24 mouse cellular contexts compared by ENCODE assay signal in genomic region chr2:19607852-19608251, GRCm38 (mm10). TPM values are rescaled to one million over a fixed set of nuclear protein-coding genes. Genes with fewer than 3 reads are reported as not detected.
DNase-seq lines count a peak whose midpoint lies in the region; ATAC-seq and TF ChIP-seq lines count a peak whose summit lies in the region.
"Had no signal": no experiment of that assay in that cellular context is flagged by ENCODE, and none has a peak within 500 bp of the region (broad histone marks: within the 10 kb centered on the region; RNA-seq: fewer than 3 reads in every experiment).

No protein-coding gene starts in this region.

- no peak for DNase-seq in forebrain, postnatal 0 days
- no peak for DNase-seq in forebrain, embryonic 11.5 days (ENCODE audit: low spot score)
- no peak for DNase-seq in heart, adult 2 months
- DNase-seq in heart, postnatal 36 days, result no peak
- DNase-seq in layer of hippocampus, adult 9-11 months, result peak; percentile 9
- no peak for DNase-seq in layer of hippocampus, adult 2 months (ENCODE audit: low spot score in 2 of 2)
- DNase-seq: adrenal gland, adult 8-10 months; adrenal gland, postnatal 36 days; B cell, adult 2 months; cerebellum, adult 11 months; cerebellum, adult 8-10 months; cerebellum, postnatal 14 days; gastrocnemius, postnatal 36 days; kidney, adult 8-10 months had no signal

- 45% methylated on average over 1 of the region's 1 CpGs for WGBS in forebrain, postnatal 0 days
- 66% methylated on average over 1 of the region's 1 CpGs for WGBS in forebrain, embryonic 11.5 days
- WGBS in heart, adult 2 months, result 63% methylated on average over 1 of the region's 1 CpGs
- 68% methylated on average over 1 of the region's 1 CpGs for WGBS in midbrain, embryonic 16.5 days

- TF ChIP-seq EP300 in heart, adult 2 months (IDR thresholded peaks at IDR 0.05; ENCODE audit: insufficient read depth, low read depth, low read length), result no peak

- no peak overlapping the region for H3K4me2 ChIP-seq in forebrain, postnatal 0 days (ENCODE audit: low read depth)
- H3K4me2 ChIP-seq in forebrain, embryonic 11.5 days (ENCODE audit: low read depth, low read length, severe bottlenecking), result no peak overlapping the region
- no peak overlapping the region for H3K4me2 ChIP-seq in midbrain, embryonic 16.5 days (ENCODE audit: low read length)
- H3K4me2 ChIP-seq: embryonic facial prominence, embryonic 12.5 days; forebrain, embryonic 12.5 days; hindbrain, embryonic 15.5 days had no signal

- H3K9me3 ChIP-seq in forebrain, postnatal 0 days (ENCODE audit: low read length), result no peaks in the 10 kb centered on the region
- H3K9me3 ChIP-seq in forebrain, embryonic 11.5 days (ENCODE audit: control insufficient read depth, low read length), result no peaks in the 10 kb centered on the region
- no peaks in the 10 kb centered on the region for H3K9me3 ChIP-seq in midbrain, embryonic 16.5 days (replicated peaks; ENCODE audit: control insufficient read depth, low read length, poor library complexity, severe bottlenecking)
- H3K9me3 ChIP-seq: embryonic facial prominence, embryonic 12.5 days; forebrain, embryonic 12.5 days; G1E; hindbrain, embryonic 15.5 days had no signal

- TF ChIP-seq POLR2A in heart, adult 2 months (IDR thresholded peaks at IDR 0.05; ENCODE audit: insufficient read depth, low read depth, low read length), result no peak

- 0 out of 2 replicates have a peak overlapping the region, but pooled peaks have one; percentile 16 for H3K27ac ChIP-seq in forebrain, postnatal 0 days (ENCODE audit: low read depth, low read length)
- no peak overlapping the region for H3K27ac ChIP-seq in forebrain, embryonic 11.5 days (ENCODE audit: low read depth, low read length)
- peak overlapping the region; percentile 34 for H3K27ac ChIP-seq in heart, adult 2 months
- H3K27ac ChIP-seq in layer of hippocampus, adult 2 months, result no peak overlapping the region
- no peak overlapping the region for H3K27ac ChIP-seq in midbrain, embryonic 16.5 days (ENCODE audit: low read length)
- H3K27ac ChIP-seq: embryonic facial prominence, embryonic 12.5 days; forebrain, embryonic 12.5 days; hindbrain, embryonic 15.5 days had no signal

- H3K9ac ChIP-seq in forebrain, postnatal 0 days, result no peak overlapping the region
- no peak overlapping the region for H3K9ac ChIP-seq in forebrain, embryonic 11.5 days (ENCODE audit: low read length)
- no peak overlapping the region for H3K9ac ChIP-seq in heart, adult 2 months (ENCODE audit: low read depth, low read length)
- no peak overlapping the region for H3K9ac ChIP-seq in midbrain, embryonic 16.5 days (ENCODE audit: low read depth, low read length)
- H3K9ac ChIP-seq: embryonic facial prominence, embryonic 12.5 days; forebrain, embryonic 12.5 days; hindbrain, embryonic 15.5 days had no signal

- no peaks in the 10 kb centered on the region for H3K79me2 ChIP-seq in heart, adult 2 months (replicated peaks; ENCODE audit: control insufficient read depth, insufficient read depth, low read length)

- intact Hi-C loops in heart, adult 2 months (cut with DNase I), result loop anchor here (5.0 kb wide), 1 partner anchor 56 kb away; the partner anchor contains the start of gene 4921504E06Rik
- intact Hi-C loops in heart, postnatal 36 days (cut with DNase I), result no loop called here

- H3K27me3 ChIP-seq in forebrain, postnatal 0 days (ENCODE audit: insufficient read depth, low read length), result no peaks in the 10 kb centered on the region
- H3K27me3 ChIP-seq in forebrain, embryonic 11.5 days (ENCODE audit: control insufficient read depth, insufficient read depth, low read length), result no peaks in the 10 kb centered on the region
- no peaks in the 10 kb centered on the region for H3K27me3 ChIP-seq in heart, adult 2 months (ENCODE audit: control insufficient read depth, insufficient read depth, low read length)
- H3K27me3 ChIP-seq in midbrain, embryonic 16.5 days (ENCODE audit: control insufficient read depth, insufficient read depth, low read depth, low read length), result no peaks in the 10 kb centered on the region
- H3K27me3 ChIP-seq: embryonic facial prominence, embryonic 12.5 days; forebrain, embryonic 12.5 days; hindbrain, embryonic 15.5 days had no signal

- no peak overlapping the region for H3K4me3 ChIP-seq in forebrain, postnatal 0 days (ENCODE audit: low read depth, low read length)
- H3K4me3 ChIP-seq in forebrain, embryonic 11.5 days (ENCODE audit: low read depth, low read length), result no peak overlapping the region
- H3K4me3 ChIP-seq in heart, adult 2 months, result no peak overlapping the region
- no peak overlapping the region for H3K4me3 ChIP-seq in layer of hippocampus, adult 2 months
- no peak overlapping the region for H3K4me3 ChIP-seq in midbrain, embryonic 16.5 days (ENCODE audit: low read depth, low read length)
- H3K4me3 ChIP-seq: embryonic facial prominence, embryonic 12.5 days; forebrain, embryonic 12.5 days; hindbrain, embryonic 15.5 days had no signal

- 0 out of 2 replicates have a peak, but pooled peaks have one; percentile 6 for ATAC-seq in forebrain, postnatal 0 days
- ATAC-seq in forebrain, embryonic 11.5 days (replicated peaks; ENCODE audit: low FRiP score), result no peak
- ATAC-seq in midbrain, embryonic 16.5 days, result no peak
- ATAC-seq: CD4-positive, CD25-positive, alpha-beta regulatory T cell, adult 4 months; forebrain, embryonic 16.5 days; intestine, embryonic 16.5 days had no signal

- H3K4me1 ChIP-seq in forebrain, postnatal 0 days (ENCODE audit: insufficient read depth), result no peaks in the 10 kb centered on the region
- no peaks in the 10 kb centered on the region for H3K4me1 ChIP-seq in forebrain, embryonic 11.5 days (replicated peaks; ENCODE audit: control insufficient read depth, insufficient read depth, low read length)
- no peaks in the 10 kb centered on the region for H3K4me1 ChIP-seq in heart, adult 2 months (ENCODE audit: control insufficient read depth, insufficient read depth, low read length)
- H3K4me1 ChIP-seq in midbrain, embryonic 16.5 days (ENCODE audit: control insufficient read depth, insufficient read depth, low read length), result 0 out of 2 replicates have a peak, but pooled peaks cover 2% of the 10 kb centered on the region
- H3K4me1 ChIP-seq: embryonic facial prominence, embryonic 12.5 days; hindbrain, embryonic 15.5 days had no signal

- TF ChIP-seq CTCF in forebrain, postnatal 0 days (IDR thresholded peaks at IDR 0.05; ENCODE audit: low read depth), result no peak
- TF ChIP-seq CTCF in heart, adult 2 months (IDR thresholded peaks at IDR 0.05), result no peak
- no peak for TF ChIP-seq CTCF in layer of hippocampus, adult 2 months (conservative IDR thresholded peaks at IDR 0.05)

- H3K36me3 ChIP-seq in forebrain, postnatal 0 days (ENCODE audit: insufficient read depth), result no peaks in the 10 kb centered on the region
- no peaks in the 10 kb centered on the region for H3K36me3 ChIP-seq in forebrain, embryonic 11.5 days (ENCODE audit: control insufficient read depth, insufficient read depth, low read length)
- peaks cover 2% of the 10 kb centered on the region; the same call in 1 of the 2 replicates for H3K36me3 ChIP-seq in heart, adult 2 months (ENCODE audit: control insufficient read depth, insufficient read depth, low read length)
- H3K36me3 ChIP-seq in midbrain, embryonic 16.5 days (ENCODE audit: control insufficient read depth, insufficient read depth, low read length), result no peaks in the 10 kb centered on the region
- H3K36me3 ChIP-seq: embryonic facial prominence, embryonic 12.5 days; forebrain, embryonic 12.5 days; G1E; hindbrain, embryonic 15.5 days had no signal

RNA-seq across cellular contexts. Expression of gene Otud1, which starts 49.7 kb away (rescaled TPM):
- 7.4 and 10.3 TPM in 2 replicates for total RNA-seq in forebrain, postnatal 0 days (2014; rRNA removed)
- 3.6 TPM in 2 replicates for polyA plus RNA-seq in forebrain, postnatal 0 days (2015; fragmentation: Nextera tagmentation; extraction: Ambion mirVana)
- polyA plus RNA-seq in forebrain, embryonic 11.5 days (2014; fragmentation: Nextera tagmentation; extraction: Ambion mirVana), result 0.80 and 1.00 TPM in 2 replicates
- 10 to 100 TPM; 22.6 to 27.6 TPM for total RNA-seq in heart, adult 2 months (2021)
- polyA plus RNA-seq in heart, adult 2 months (2012; rRNA removed), result 5.0 and 5.7 TPM in 2 replicates
- total RNA-seq in heart, postnatal 36 days (2021), result 10 to 100 TPM; 18.7 to 29.6 TPM
- 10 to 100 TPM; 10.7 to 12.2 TPM for total RNA-seq in layer of hippocampus, adult 2 months (2021)
- polyA plus RNA-seq in midbrain, embryonic 16.5 days (2015; fragmentation: Nextera tagmentation; extraction: Ambion mirVana), result 0.80 and 1.1 TPM in 2 replicates
- polyA plus RNA-seq: G1E had no signal

RNA-seq across cellular contexts. Expression of gene 4921504E06Rik, which starts 54.1 kb away (rescaled TPM):
- total RNA-seq in forebrain, postnatal 0 days (2014; rRNA removed), result not detected in 2 replicates
- polyA plus RNA-seq in forebrain, postnatal 0 days (2015; fragmentation: Nextera tagmentation; extraction: Ambion mirVana), result not detected in 2 replicates
- polyA plus RNA-seq in forebrain, embryonic 11.5 days (2014; fragmentation: Nextera tagmentation; extraction: Ambion mirVana), result not detected in 2 replicates
- not detected for total RNA-seq in heart, adult 2 months (2021)
- polyA plus RNA-seq in heart, adult 2 months (2012; rRNA removed), result not detected in 2 replicates
- not detected for total RNA-seq in heart, postnatal 36 days (2021)
- total RNA-seq in layer of hippocampus, adult 2 months (2021), result not detected
- not detected in 2 replicates for polyA plus RNA-seq in midbrain, embryonic 16.5 days (2015; fragmentation: Nextera tagmentation; extraction: Ambion mirVana)
- total RNA-seq: adrenal gland, adult 8-10 months; adrenal gland, postnatal 36 days; G1E; gastrocnemius, postnatal 36 days; heart, adult 18-20 months; heart, postnatal 25 days had no signal
- polyA plus RNA-seq: CD4-positive, CD25-positive, alpha-beta regulatory T cell, adult 4 months; embryonic facial prominence, embryonic 12.5 days; forebrain, embryonic 12.5 days; forebrain, embryonic 16.5 days; G1E; intestine, embryonic 16.5 days had no signal

Comparison
In these comparisons a context has a peak if more than half of its experiments do, and no peak if none do; other contexts are left out.
1. H3K27ac ChIP-seq: peak in forebrain, postnatal 0 days (single experiment) and heart, adult 2 months (single experiment); none in forebrain, embryonic 11.5 days (single experiment), layer of hippocampus, adult 2 months (single experiment) and midbrain, embryonic 16.5 days (single experiment).